Mouse (Mus musculus): ENCODE measurements around the gene Dbt. TPM values are rescaled to one million over a fixed set of nuclear protein-coding genes. Genes with fewer than 3 reads are reported as not detected.

The Dbt gene
- total RNA-seq, 2 experiments from 2014 or later, result 25.5 to 45.6 TPM

- intact Hi-C loops (cut with DNase I), result loop anchor here (2.0 kb wide), 1 partner anchor 163 kb away; no protein-coding TSS in a partner anchor
- DNase-seq, result no peak
- TF ChIP-seq CTCF (IDR thresholded peaks at IDR 0.05), result no peak
- H3K4me3 ChIP-seq, result no peak overlapping the region
- no peak overlapping the region for H3K27ac ChIP-seq
Measured at GRCm38 (mm10) chr3:116495671-116496070, 17.2 kb upstream of the Dbt start.

GRCm38 (mm10) chr3:116507772-116508351, 5.0 kb upstream of the Dbt start, which contains the start of gene Rtca:
TSS of gene Rtca (minus strand) at chr3:116508208.
- Histone ChIP-seq H3K27ac (peak within 1 kb of the TSS; percentile 88), H3K4me3 (peak within 1 kb of the TSS; percentile 74)
- peak; percentile 93 for TF ChIP-seq CTCF (IDR thresholded peaks at IDR 0.05)
- intact Hi-C loops (cut with DNase I), result loop anchor here (5.0 kb wide), 2 partner anchors 86 to 176 kb away; partner anchors contain the start of gene Cdc14a
- peak; percentile 98 for DNase-seq

DNA sequence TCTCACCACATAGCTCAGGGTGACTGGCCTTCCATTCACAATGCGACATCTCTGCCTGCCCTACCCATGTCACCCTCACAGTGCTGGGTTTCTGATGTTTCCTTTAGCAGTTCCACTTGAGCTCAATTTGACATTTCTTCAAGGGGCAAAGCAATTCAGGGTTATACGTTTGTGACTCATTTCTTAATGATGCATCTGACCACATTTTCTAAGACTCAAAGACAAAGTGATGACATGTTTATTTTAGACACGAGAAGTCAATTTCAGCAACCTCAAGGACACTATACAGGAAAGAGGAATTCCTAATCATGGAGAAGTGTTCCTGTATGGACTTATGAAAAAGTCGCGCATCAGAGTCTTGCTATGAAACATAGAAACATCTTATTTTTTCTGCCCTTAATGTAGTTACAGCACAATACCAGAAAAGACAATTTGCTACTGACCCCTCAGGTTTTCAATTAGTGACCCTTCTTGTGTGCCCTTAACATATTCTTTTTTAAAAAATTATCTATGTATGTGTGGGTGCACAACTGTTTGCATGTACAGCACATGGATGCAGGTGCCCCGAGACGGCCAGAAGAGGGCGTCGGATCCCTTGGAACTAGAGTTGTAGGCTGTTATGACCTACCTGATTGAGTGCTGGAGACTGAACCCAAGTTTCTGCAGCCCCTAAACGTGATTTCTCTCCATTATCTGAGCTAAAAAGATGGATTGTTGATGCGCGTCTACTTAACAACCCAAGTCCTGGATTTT, 543 bp upstream of the Dbt start:
- peak; percentile 49 for TF ChIP-seq CTCF (IDR thresholded peaks at IDR 0.05)
- peak; percentile 51 for DNase-seq
- Histone ChIP-seq H3K27ac (peak overlapping the region; percentile 95), H3K4me3 (peak overlapping the region; percentile 72)
- intact Hi-C loops (cut with DNase I), result loop anchor here (2.0 to 10.0 kb wide), 4 partner anchors 50 to 320 kb away; partner anchors contain the start of genes Lrrc39 and Sass6

DNA sequence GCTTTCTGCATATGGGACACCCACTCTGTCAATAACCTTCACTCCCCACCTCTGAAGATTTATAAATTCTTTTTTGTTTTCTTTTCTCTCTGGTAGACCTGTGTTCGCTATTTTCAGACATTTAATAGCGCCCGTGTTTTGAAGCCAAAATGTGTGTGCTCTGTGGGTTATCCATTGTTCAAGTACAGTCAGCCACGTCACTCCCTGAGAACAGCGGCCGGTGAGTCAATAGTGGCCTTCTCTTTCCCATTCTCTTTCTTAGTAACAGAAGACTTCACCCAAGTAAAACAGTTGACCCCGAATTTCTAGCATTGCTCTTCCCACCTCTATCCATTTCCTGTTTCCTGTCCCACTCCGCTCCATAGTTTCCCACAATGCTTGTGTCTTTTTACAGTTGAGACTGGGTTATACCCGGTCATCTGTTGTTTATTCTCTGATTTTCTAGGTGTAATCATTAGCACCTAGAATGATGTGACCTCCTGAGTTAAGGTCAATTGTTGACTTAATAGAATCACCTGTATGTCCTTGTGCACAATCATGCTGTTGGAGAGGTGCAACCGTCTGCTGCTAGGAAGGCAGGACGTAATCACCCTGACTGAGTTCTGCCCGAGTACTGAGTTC, 7.4 kb downstream of the Dbt start:
- H3K4me3 ChIP-seq, result no peak overlapping the region
- no peak for TF ChIP-seq CTCF (IDR thresholded peaks at IDR 0.05)
- H3K27ac ChIP-seq, result no peak overlapping the region
- intact Hi-C loops (cut with DNase I), result no loop called here
- DNase-seq, result no peak

GRCm38 (mm10) chr3:116529741-116530140, 16.9 kb downstream of the Dbt start:
- no peak for TF ChIP-seq CTCF (IDR thresholded peaks at IDR 0.05)
- intact Hi-C loops (cut with DNase I), result no loop called here
- H3K27ac ChIP-seq, result no peak overlapping the region
- H3K4me3 ChIP-seq, result no peak overlapping the region
- DNase-seq, result no peak

GRCm38 (mm10) chr3:116530826-116531225, 18.0 kb downstream of the Dbt start:
- DNase-seq, result no peak
- Histone ChIP-seq H3K4me3 (no peak overlapping the region), H3K27ac (no peak overlapping the region)
- no peak for TF ChIP-seq CTCF (IDR thresholded peaks at IDR 0.05)
- intact Hi-C loops (cut with DNase I), result no loop called here

GRCm38 (mm10) chr3:116536428-116537199, 23.7 kb downstream of the Dbt start:
- TF ChIP-seq CTCF (IDR thresholded peaks at IDR 0.05), result no peak
- intact Hi-C loops (cut with DNase I), result no loop called here
- Histone ChIP-seq H3K4me3 (no peak overlapping the region), H3K27ac (no peak overlapping the region)
- DNase-seq, result no peak

- no peak for DNase-seq
- no peak for TF ChIP-seq CTCF (IDR thresholded peaks at IDR 0.05)
- Histone ChIP-seq H3K27ac (no peak overlapping the region), H3K4me3 (no peak overlapping the region)
- intact Hi-C loops (cut with DNase I), result no loop called here
Measured at GRCm38 (mm10) chr3:116537200-116537573, 24.3 kb downstream of the Dbt start.

DNA sequence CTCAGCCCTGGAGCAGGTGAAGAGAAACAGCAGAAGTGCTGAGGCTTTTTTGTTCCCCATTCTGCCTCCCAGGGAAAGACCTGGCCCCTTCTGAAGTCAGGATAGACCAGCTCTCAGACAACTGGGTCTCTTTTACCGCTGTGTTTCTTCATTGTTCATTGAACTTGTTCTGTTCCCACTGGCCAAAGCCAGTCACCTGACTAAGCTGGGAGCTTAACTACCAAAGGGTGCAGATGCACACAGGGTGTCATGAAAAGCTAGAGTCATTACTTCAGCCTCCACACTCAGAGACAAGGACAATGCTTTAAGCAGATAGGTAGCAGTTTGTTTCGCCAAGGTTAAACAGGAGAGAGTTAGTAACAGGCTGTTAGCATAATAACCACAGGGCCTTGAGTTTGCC, 29.2 kb downstream of the Dbt start:
- intact Hi-C loops (cut with DNase I), result no loop called here
- Histone ChIP-seq H3K4me3 (no peak overlapping the region), H3K27ac (no peak overlapping the region)
- DNase-seq, result no peak
- no peak for TF ChIP-seq CTCF (IDR thresholded peaks at IDR 0.05)

DNA sequence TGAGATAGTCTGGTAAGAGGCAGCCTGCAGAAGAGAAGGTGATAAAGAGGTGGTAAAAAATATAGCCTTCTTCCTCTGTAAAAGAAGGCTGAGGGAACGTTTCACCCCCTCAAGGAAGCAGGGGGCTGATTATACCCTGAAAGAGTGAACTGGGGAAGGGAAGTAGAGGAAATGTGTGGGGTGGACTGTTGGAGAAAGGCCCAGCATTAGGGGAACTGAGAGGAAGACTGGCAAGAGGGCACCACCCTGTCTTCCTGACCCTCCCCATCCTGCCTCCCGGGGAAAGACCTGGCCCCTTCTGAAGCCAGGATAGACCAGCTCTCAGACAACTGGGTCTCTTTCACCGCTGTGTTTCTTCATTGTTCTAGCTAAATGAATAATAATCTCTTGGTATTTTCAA, 29.7 kb downstream of the Dbt start:
- no peak overlapping the region for H3K27ac ChIP-seq
- intact Hi-C loops (cut with DNase I), result no loop called here
- H3K4me3 ChIP-seq, result no peak overlapping the region
- DNase-seq, result no peak
- TF ChIP-seq CTCF (IDR thresholded peaks at IDR 0.05), result no peak

- no peak for TF ChIP-seq CTCF (IDR thresholded peaks at IDR 0.05)
- Histone ChIP-seq H3K4me3 (no peak overlapping the region), H3K27ac (no peak overlapping the region)
- intact Hi-C loops (cut with DNase I), result loop anchor here (1.0 kb wide), 1 partner anchor 37 kb away; no protein-coding TSS in a partner anchor
- DNase-seq, result no peak
Measured at GRCm38 (mm10) chr3:116547430-116547829, 34.6 kb downstream of the Dbt start.

- no peak overlapping the region for H3K4me3 ChIP-seq
- intact Hi-C loops (cut with DNase I), result no loop called here
- no peak for TF ChIP-seq CTCF (IDR thresholded peaks at IDR 0.05)
- no peak for DNase-seq
- H3K27ac ChIP-seq, result no peak overlapping the region
Measured at GRCm38 (mm10) chr3:116551362-116551761, 38.5 kb downstream of the Dbt start.

DNA sequence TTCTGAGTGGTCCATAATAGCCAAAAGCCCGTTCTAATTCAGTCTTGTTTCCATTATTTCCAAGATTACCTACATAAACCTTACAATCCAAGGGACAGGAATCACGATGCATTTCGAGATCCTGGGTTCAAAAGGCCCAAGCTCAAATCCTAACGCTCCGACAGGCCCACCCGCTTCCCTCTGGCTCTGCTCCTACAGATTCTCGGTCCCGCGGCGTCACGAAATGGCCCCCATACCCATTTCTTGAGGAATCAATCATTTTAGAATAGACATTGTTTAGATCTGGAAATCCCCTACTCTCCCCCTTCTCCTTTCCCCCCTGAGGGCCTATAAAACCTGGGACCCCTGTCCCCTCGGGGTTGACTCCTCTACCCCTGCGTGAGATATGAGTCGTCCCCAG, 48.4 kb downstream of the Dbt start:
- peak; percentile 40 for DNase-seq
- Histone ChIP-seq H3K4me3 (peak overlapping the region; percentile 53), H3K27ac (peak overlapping the region; percentile 70)
- intact Hi-C loops (cut with DNase I), result loop anchor here (5.0 to 10.0 kb wide), 2 partner anchors 49 to 227 kb away; partner anchors contain the start of gene Dbt
